Mouse (Mus musculus): ENCODE results near the gene Olfr183. TPM values are rescaled to one million over a fixed set of nuclear protein-coding genes. Genes with fewer than 3 reads are reported as not detected.
"Not testable (repeated sequence)": the region's sequence is repeated elsewhere in the genome, so short reads cannot be mapped to it uniquely, and the experiment has no call there.

Olfr183 gene
- polyA plus RNA-seq (2014; fragmentation: Nextera tagmentation; extraction: Ambion mirVana): not detected in 2 replicates

GRCm38 (mm10) chr16:58995057-58995456 lies at the start of gene Olfr183:
TSS of gene Olfr183 (plus strand) at chr16:58995357.
- H3K9me3 ChIP-seq (ENCODE audit: control insufficient read depth, low read length): no peaks in the 10 kb centered on the region
- no peaks in the 10 kb centered on the region for H3K27me3 ChIP-seq (replicated peaks; ENCODE audit: control insufficient read depth, insufficient read depth, low read length)
- no peaks in the 10 kb centered on the region for H3K4me1 ChIP-seq (replicated peaks; ENCODE audit: control insufficient read depth, insufficient read depth, low read length)
- H3K4me2 ChIP-seq (ENCODE audit: low read length): no peak within 1 kb of the TSS
- H3K9ac ChIP-seq (ENCODE audit: low read length): no peak within 1 kb of the TSS
- no peak within 1 kb of the TSS for H3K27ac ChIP-seq (ENCODE audit: low read depth)
- no peak within 1 kb of the TSS for H3K4me3 ChIP-seq (ENCODE audit: low read depth, low read length)
- 73% methylated on average over 2 of the region's 2 CpGs for WGBS
- no peaks in the 10 kb centered on the region for H3K36me3 ChIP-seq (ENCODE audit: control insufficient read depth, insufficient read depth, low read length)
- DNase-seq (ENCODE audit: low spot score) (no peak), ATAC-seq (replicated peaks; ENCODE audit: low FRiP score, low TSS enrichment, low read depth) (no peak)

GRCm38 (mm10) chr16:59007146-59007545 lies 12.0 kb downstream of the Olfr183 start:
- no peak overlapping the region for H3K27ac ChIP-seq (ENCODE audit: low read depth)
- H3K9ac ChIP-seq (ENCODE audit: low read length): no peak overlapping the region

DNA sequence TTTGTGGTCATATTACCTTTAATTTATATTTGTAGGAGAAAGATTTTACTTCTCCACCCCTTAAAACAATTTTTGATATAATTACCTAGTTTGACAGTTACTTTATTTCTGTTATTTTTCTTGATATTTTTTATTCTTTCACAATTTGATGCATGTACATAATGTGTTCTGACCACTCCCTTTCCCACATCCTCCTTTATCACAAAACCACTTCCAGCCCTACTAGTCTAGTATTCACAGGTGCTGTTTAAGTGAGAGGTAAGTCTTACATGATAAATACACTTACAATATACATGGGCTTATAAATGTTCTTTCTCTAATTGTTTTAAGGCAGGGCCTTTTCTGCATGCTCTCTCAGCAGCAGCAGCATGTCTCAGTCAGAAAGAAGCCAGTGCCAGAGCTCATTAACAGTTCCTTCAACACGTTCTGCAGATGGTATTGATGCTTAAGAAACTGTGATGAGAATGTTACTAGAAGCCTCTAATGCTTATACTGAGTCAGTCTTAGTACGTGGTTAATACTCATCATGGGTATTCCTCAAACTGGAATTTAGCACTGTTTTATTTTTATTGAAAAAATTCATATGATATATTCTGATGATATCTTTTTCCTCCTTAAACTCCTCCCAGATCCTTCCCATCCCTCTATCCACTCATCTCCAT lies 18.3 kb downstream of the Olfr183 start:
- H3K36me3 ChIP-seq (ENCODE audit: control insufficient read depth, insufficient read depth, low read length): no peaks in the 10 kb centered on the region
- no peak overlapping the region for H3K4me2 ChIP-seq (ENCODE audit: low read length)
- H3K9ac ChIP-seq (ENCODE audit: low read length): no peak overlapping the region
- no peaks in the 10 kb centered on the region for H3K27me3 ChIP-seq (replicated peaks; ENCODE audit: control insufficient read depth, insufficient read depth, low read length)
- no peaks in the 10 kb centered on the region for H3K9me3 ChIP-seq (ENCODE audit: control insufficient read depth, low read length)
- H3K27ac ChIP-seq (ENCODE audit: low read depth): no peak overlapping the region
- H3K4me1 ChIP-seq (replicated peaks; ENCODE audit: control insufficient read depth, insufficient read depth, low read length): no peaks in the 10 kb centered on the region
- H3K4me3 ChIP-seq (ENCODE audit: low read depth, low read length): no peak overlapping the region
- DNase-seq (ENCODE audit: low spot score) (no peak), ATAC-seq (replicated peaks; ENCODE audit: low FRiP score, low TSS enrichment, low read depth) (no peak)
- 74% methylated on average over 2 of the region's 2 CpGs for WGBS

More at GRCm38 (mm10) chr16:59007146-59007545, 12.0 kb downstream of the Olfr183 start:
- Histone ChIP-seq H3K4me3 (ENCODE audit: low read depth, low read length) (no peak overlapping the region), H3K4me2 (ENCODE audit: low read length) (no peak overlapping the region), H3K9me3 (ENCODE audit: control insufficient read depth, low read length) (no peaks in the 10 kb centered on the region), H3K36me3 (ENCODE audit: control insufficient read depth, insufficient read depth, low read length) (no peaks in the 10 kb centered on the region), H3K27me3 (replicated peaks; ENCODE audit: control insufficient read depth, insufficient read depth, low read length) (no peaks in the 10 kb centered on the region), H3K4me1 (replicated peaks; ENCODE audit: control insufficient read depth, insufficient read depth, low read length) (no peaks in the 10 kb centered on the region)
- DNase-seq (ENCODE audit: low spot score) (no peak), ATAC-seq (replicated peaks; ENCODE audit: low FRiP score, low TSS enrichment, low read depth) (no peak)

DNA sequence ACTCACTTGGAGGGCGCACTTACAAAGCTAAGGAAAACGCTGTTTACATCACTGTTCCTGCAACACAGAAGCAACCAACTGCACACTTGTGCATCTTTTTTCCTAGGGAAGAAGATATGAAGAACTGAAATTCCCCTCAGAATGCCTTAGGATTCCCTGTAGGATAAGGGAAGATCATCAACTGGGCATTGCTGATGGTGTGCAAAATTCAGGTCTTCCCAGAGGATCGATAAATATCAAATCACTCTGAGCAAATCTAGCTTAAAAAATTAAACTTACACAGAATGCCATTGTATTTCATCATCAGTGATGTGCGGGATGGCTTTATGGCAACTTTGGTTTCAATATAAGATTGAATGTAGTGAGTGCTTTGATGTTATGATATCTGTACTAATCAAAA lies 35.0 kb downstream of the Olfr183 start, which contains the start of gene Olfr186:
TSS of gene Olfr186 (minus strand) at position 101 of the 400 bp plus-strand sequence.
- no peaks in the 10 kb centered on the region for H3K27me3 ChIP-seq (replicated peaks; ENCODE audit: control insufficient read depth, insufficient read depth, low read length)
- H3K36me3 ChIP-seq (ENCODE audit: control insufficient read depth, insufficient read depth, low read length): no peaks in the 10 kb centered on the region
- H3K4me2 ChIP-seq (ENCODE audit: low read length): no peak within 1 kb of the TSS
- DNase-seq (ENCODE audit: low spot score) (no peak), ATAC-seq (replicated peaks; ENCODE audit: low FRiP score, low TSS enrichment, low read depth) (no peak)
- no peaks in the 10 kb centered on the region for H3K4me1 ChIP-seq (replicated peaks; ENCODE audit: control insufficient read depth, insufficient read depth, low read length)
- H3K4me3 ChIP-seq (ENCODE audit: low read depth, low read length): no peak within 1 kb of the TSS
- H3K9me3 ChIP-seq (ENCODE audit: control insufficient read depth, low read length): no peaks in the 10 kb centered on the region
- no peak within 1 kb of the TSS for H3K9ac ChIP-seq (ENCODE audit: low read length)
- H3K27ac ChIP-seq (ENCODE audit: low read depth): no peak within 1 kb of the TSS
- 87% methylated on average over 4 of the region's 4 CpGs for WGBS

DNA sequence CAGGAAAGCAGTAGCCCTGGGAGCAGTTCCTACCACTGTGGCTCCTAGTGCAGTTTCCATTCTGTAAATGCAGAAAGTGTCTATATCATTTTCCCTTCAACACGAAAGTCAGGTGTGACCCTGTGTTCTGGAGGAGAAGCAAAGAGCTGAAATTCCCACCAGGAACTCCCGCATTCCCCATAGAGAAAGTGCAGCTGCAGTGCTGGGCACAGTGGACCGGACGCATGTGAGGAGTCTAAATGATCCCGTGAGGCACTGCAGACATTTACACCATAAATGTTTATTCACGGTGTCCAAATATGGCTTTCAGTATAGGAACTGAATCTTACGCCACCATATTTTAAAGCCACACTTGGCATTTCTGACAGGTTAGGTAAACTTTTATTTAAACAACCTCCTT lies 44.6 kb downstream of the Olfr183 start, which contains the start of gene Olfr187:
TSS of gene Olfr187 (minus strand) at position 58 of the 400 bp plus-strand sequence.
- Histone ChIP-seq H3K9ac (ENCODE audit: low read length) (no peak within 1 kb of the TSS), H3K4me1 (replicated peaks; ENCODE audit: control insufficient read depth, insufficient read depth, low read length) (no peaks in the 10 kb centered on the region; the same call in 1 of the 2 replicates), H3K4me2 (ENCODE audit: low read length) (peak within 1 kb of the TSS; percentile 39), H3K36me3 (ENCODE audit: control insufficient read depth, insufficient read depth, low read length) (no peaks in the 10 kb centered on the region), H3K27ac (ENCODE audit: low read depth) (peak within 1 kb of the TSS; percentile 73), H3K4me3 (ENCODE audit: low read depth, low read length) (no peak within 1 kb of the TSS), H3K9me3 (ENCODE audit: control insufficient read depth, low read length) (no peaks in the 10 kb centered on the region), H3K27me3 (replicated peaks; ENCODE audit: control insufficient read depth, insufficient read depth, low read length) (no peaks in the 10 kb centered on the region)
- ATAC-seq (replicated peaks; ENCODE audit: low FRiP score, low TSS enrichment, low read depth) (peak; percentile 79), DNase-seq (ENCODE audit: low spot score) (peak; percentile 55)
- WGBS: 46% methylated on average over 7 of the region's 7 CpGs

DNA sequence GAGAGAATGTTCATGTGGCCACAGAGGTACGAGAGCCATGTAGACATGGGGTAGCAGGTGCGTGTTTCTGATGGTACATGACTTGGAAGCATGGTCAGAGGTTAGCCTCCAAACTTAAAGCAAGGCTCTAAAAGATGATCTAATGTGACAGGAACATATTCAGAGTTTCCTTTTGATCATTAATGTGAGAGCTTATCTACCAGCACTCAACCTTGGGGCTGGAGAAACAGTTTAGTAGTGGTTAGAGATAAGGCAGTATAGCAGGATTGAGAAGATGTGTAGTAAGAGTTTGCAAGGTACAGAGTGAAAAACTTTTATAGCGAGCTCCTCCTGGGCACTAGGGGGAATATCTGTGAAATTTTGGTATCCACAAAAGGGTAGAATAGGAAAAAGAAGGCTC lies 50.7 kb downstream of the Olfr183 start:
- H3K4me2 ChIP-seq (ENCODE audit: low read length): no peak overlapping the region
- H3K9me3 ChIP-seq (ENCODE audit: control insufficient read depth, low read length): no peaks in the 10 kb centered on the region
- no peak overlapping the region for H3K9ac ChIP-seq (ENCODE audit: low read length)
- H3K36me3 ChIP-seq (ENCODE audit: control insufficient read depth, insufficient read depth, low read length): no peaks in the 10 kb centered on the region
- WGBS: 83% methylated on average over 3 of the region's 3 CpGs
- H3K4me1 ChIP-seq (replicated peaks; ENCODE audit: control insufficient read depth, insufficient read depth, low read length): no peaks in the 10 kb centered on the region
- no peak overlapping the region for H3K27ac ChIP-seq (ENCODE audit: low read depth)
- no peaks in the 10 kb centered on the region for H3K27me3 ChIP-seq (replicated peaks; ENCODE audit: control insufficient read depth, insufficient read depth, low read length)
- no peak overlapping the region for H3K4me3 ChIP-seq (ENCODE audit: low read depth, low read length)
- ATAC-seq (replicated peaks; ENCODE audit: low FRiP score, low TSS enrichment, low read depth) (no peak), DNase-seq (ENCODE audit: low spot score) (no peak)

- Histone ChIP-seq H3K4me1 (replicated peaks; ENCODE audit: control insufficient read depth, insufficient read depth, low read length) (no peaks in the 10 kb centered on the region), H3K27ac (ENCODE audit: low read depth) (no peak overlapping the region), H3K4me2 (ENCODE audit: low read length) (no peak overlapping the region), H3K4me3 (ENCODE audit: low read depth, low read length) (no peak overlapping the region), H3K27me3 (replicated peaks; ENCODE audit: control insufficient read depth, insufficient read depth, low read length) (no peaks in the 10 kb centered on the region), H3K9ac (ENCODE audit: low read length) (no peak overlapping the region), H3K9me3 (ENCODE audit: control insufficient read depth, low read length) (no peaks in the 10 kb centered on the region), H3K36me3 (ENCODE audit: control insufficient read depth, insufficient read depth, low read length) (no peaks in the 10 kb centered on the region)
- DNase-seq (ENCODE audit: low spot score): no peak
- no peak for ATAC-seq (replicated peaks; ENCODE audit: low FRiP score, low TSS enrichment, low read depth)
- 62% methylated on average over 4 of the region's 4 CpGs for WGBS
These were observed 52.4 kb downstream of the Olfr183 start for GRCm38 (mm10) chr16:59047579-59047978.

DNA sequence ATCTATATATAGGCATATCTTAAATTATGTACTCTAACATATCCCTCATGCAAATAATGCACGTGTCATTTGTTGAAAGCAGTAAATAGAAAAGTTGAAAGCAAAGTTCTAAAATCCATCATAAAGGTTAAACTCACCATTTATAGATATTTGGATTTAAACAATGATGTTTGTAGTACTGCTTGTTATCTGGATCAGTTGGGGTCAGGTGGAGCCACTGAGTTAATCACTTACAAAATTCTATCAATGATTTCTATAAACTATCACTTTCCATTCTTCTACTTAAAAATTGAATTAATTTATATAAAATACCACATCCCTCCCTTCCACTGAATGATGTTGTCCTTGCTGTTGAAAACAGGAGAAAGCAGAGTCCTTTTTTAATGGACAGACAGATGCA lies 53.7 kb downstream of the Olfr183 start:
- H3K9ac ChIP-seq (ENCODE audit: low read length): no peak overlapping the region
- no peak for ATAC-seq (replicated peaks; ENCODE audit: low FRiP score, low TSS enrichment, low read depth)
- WGBS: 76% methylated on average over 1 of the region's 1 CpGs

GRCm38 (mm10) chr16:59049286-59049685 lies 54.1 kb downstream of the Olfr183 start:
- 84% methylated on average over 2 of the region's 2 CpGs for WGBS
- H3K9ac ChIP-seq (ENCODE audit: low read length); H3K27ac ChIP-seq (ENCODE audit: low read depth); H3K4me1 ChIP-seq (replicated peaks; ENCODE audit: control insufficient read depth, insufficient read depth, low read length); DNase-seq (ENCODE audit: low spot score); H3K36me3 ChIP-seq (ENCODE audit: control insufficient read depth, insufficient read depth, low read length); H3K4me3 ChIP-seq (ENCODE audit: low read depth, low read length); ATAC-seq (replicated peaks; ENCODE audit: low FRiP score, low TSS enrichment, low read depth); H3K4me2 ChIP-seq (ENCODE audit: low read length); H3K27me3 ChIP-seq (replicated peaks; ENCODE audit: control insufficient read depth, insufficient read depth, low read length); H3K9me3 ChIP-seq (ENCODE audit: control insufficient read depth, low read length): not testable (repeated sequence)

More for the DNA sequence above, 53.7 kb downstream of the Olfr183 start:
- no peaks in the 10 kb centered on the region for H3K4me1 ChIP-seq (replicated peaks; ENCODE audit: control insufficient read depth, insufficient read depth, low read length)
- H3K9me3 ChIP-seq (ENCODE audit: control insufficient read depth, low read length): no peaks in the 10 kb centered on the region
- no peak for DNase-seq (ENCODE audit: low spot score)
- no peak overlapping the region for H3K4me2 ChIP-seq (ENCODE audit: low read length)
- no peak overlapping the region for H3K4me3 ChIP-seq (ENCODE audit: low read depth, low read length)
- H3K27ac ChIP-seq (ENCODE audit: low read depth): no peak overlapping the region
- no peaks in the 10 kb centered on the region for H3K36me3 ChIP-seq (ENCODE audit: control insufficient read depth, insufficient read depth, low read length)
- H3K27me3 ChIP-seq (replicated peaks; ENCODE audit: control insufficient read depth, insufficient read depth, low read length): no peaks in the 10 kb centered on the region

All from intestine, embryonic 14.5 days (tissue).